Mouse (Mus musculus): ENCODE measurements around the gene Capza2.
"Not testable (repeated sequence)": the region's sequence is repeated elsewhere in the genome, so short reads cannot be mapped to it uniquely, and the experiment has no call there.

Capza2 gene

GRCm38 (mm10) chr6:17640031-17640430 is 4.0 kb downstream of the Capza2 start:
- DNase-seq (ENCODE audit: low spot score), result no peak

GRCm38 (mm10) chr6:17642739-17643138 is 6.7 kb downstream of the Capza2 start:
- DNase-seq (ENCODE audit: low spot score), result no peak

- DNase-seq (ENCODE audit: low spot score), result no peak
Measured at GRCm38 (mm10) chr6:17646107-17646506, 10.1 kb downstream of the Capza2 start.

GRCm38 (mm10) chr6:17652132-17652531 is 16.1 kb downstream of the Capza2 start:
- no peak for DNase-seq (ENCODE audit: low spot score)

GRCm38 (mm10) chr6:17655080-17655479 is 19.0 kb downstream of the Capza2 start:
- no peak for DNase-seq (ENCODE audit: low spot score)

GRCm38 (mm10) chr6:17657308-17657707 is 21.3 kb downstream of the Capza2 start:
- DNase-seq (ENCODE audit: low spot score), result no peak

GRCm38 (mm10) chr6:17665348-17665747 is 29.3 kb downstream of the Capza2 start:
- no peak for DNase-seq (ENCODE audit: low spot score)

GRCm38 (mm10) chr6:17666024-17666423 is 30.0 kb downstream of the Capza2 start:
- no peak for DNase-seq (ENCODE audit: low spot score)

GRCm38 (mm10) chr6:17667813-17668212 is 31.8 kb downstream of the Capza2 start:
- no peak for DNase-seq (ENCODE audit: low spot score)

GRCm38 (mm10) chr6:17668334-17668733 is 32.3 kb downstream of the Capza2 start:
- no peak for DNase-seq (ENCODE audit: low spot score)

GRCm38 (mm10) chr6:17669826-17670225 is 33.8 kb downstream of the Capza2 start:
- no peak for DNase-seq (ENCODE audit: low spot score)

GRCm38 (mm10) chr6:17675019-17675756 is 39.2 kb downstream of the Capza2 start:
- DNase-seq (ENCODE audit: low spot score), result no peak

- no peak for DNase-seq (ENCODE audit: low spot score)
Measured at GRCm38 (mm10) chr6:17677008-17677407, 41.0 kb downstream of the Capza2 start.

- DNase-seq (ENCODE audit: low spot score), result no peak
Measured at GRCm38 (mm10) chr6:17680266-17680925, 44.4 kb downstream of the Capza2 start.

- DNase-seq (ENCODE audit: low spot score), result no peak
Measured at GRCm38 (mm10) chr6:17681810-17682209, 45.8 kb downstream of the Capza2 start.

- no peak for DNase-seq (ENCODE audit: low spot score)
Measured at GRCm38 (mm10) chr6:17688676-17689075, 52.6 kb downstream of the Capza2 start.

GRCm38 (mm10) chr6:17692647-17693046 is 56.6 kb downstream of the Capza2 start, which contains the start of gene St7:
St7 (plus strand) TSS chr6:17692933.
- DNase-seq (ENCODE audit: low spot score), result no peak

- DNase-seq (ENCODE audit: low spot score), result peak; percentile 42
Measured at GRCm38 (mm10) chr6:17693726-17694549, 57.9 kb downstream of the Capza2 start.

- DNase-seq (ENCODE audit: low spot score), result peak; percentile 47
Measured at GRCm38 (mm10) chr6:17694550-17694951, 58.5 kb downstream of the Capza2 start.

GRCm38 (mm10) chr6:17696321-17696734 is 60.3 kb downstream of the Capza2 start:
- peak; percentile 29 for DNase-seq (ENCODE audit: low spot score)

GRCm38 (mm10) chr6:17700936-17701612 is 65.0 kb downstream of the Capza2 start:
- no peak for DNase-seq (ENCODE audit: low spot score)

GRCm38 (mm10) chr6:17704038-17704437 is 68.0 kb downstream of the Capza2 start:
- not testable (repeated sequence) for DNase-seq (ENCODE audit: low spot score)

All from ovary, postnatal 10 days (tissue).